Mouse (Mus musculus) heart, embryonic 11.5 days (tissue): ENCODE results near the gene Eefsec. TPM values are rescaled to one million over a fixed set of nuclear protein-coding genes. Genes with fewer than 3 reads are reported as not detected.

Experiments
- ATAC-seq: fragments of 200-750 bp; cut with Nextera tagmentation; replicated peaks from 2 replicates; pipeline ENCODE4 v1.8.0; 2017; ENCODE audit warnings: moderate library complexity; ENCODE audit not compliant: insufficient number of reproducible peaks, low FRiP score, low TSS enrichment
- H3K27ac ChIP-seq: fragments of 300-500 bp; sonication (generic); 2 replicates; pipeline ENCODE4 v1.5.1; 2014; ENCODE audit warnings: mild to moderate bottlenecking, low read depth, low read length
- H3K27me3 ChIP-seq: fragments of 300-500 bp; sonication (generic); 2 replicates; pipeline ENCODE4 v1.6.1; 2014; ENCODE audit warnings: mild to moderate bottlenecking, low read length, mixed read lengths; ENCODE audit not compliant: control insufficient read depth, insufficient read depth
- H3K36me3 ChIP-seq: fragments of 300-500 bp; sonication (generic); 2 replicates; pipeline ENCODE4 v1.6.1; 2014; ENCODE audit warnings: mild to moderate bottlenecking, low read length, moderate library complexity, mixed read lengths; ENCODE audit not compliant: control insufficient read depth, insufficient read depth
- H3K4me1 ChIP-seq: fragments of 300-500 bp; sonication (generic); 2 replicates; pipeline ENCODE4 v1.6.1; 2014; ENCODE audit warnings: low read length; ENCODE audit not compliant: control insufficient read depth, insufficient read depth
- H3K4me2 ChIP-seq: fragments of 300-500 bp; sonication (generic); 2 replicates; pipeline ENCODE4 v1.6.1; 2014; ENCODE audit warnings: mild to moderate bottlenecking, moderate library complexity
- H3K4me3 ChIP-seq: fragments of 300-500 bp; sonication (generic); 2 replicates; pipeline ENCODE4 v1.5.1; 2014; ENCODE audit warnings: low read depth, low read length
- H3K9ac ChIP-seq: fragments of 300-500 bp; sonication (generic); 2 replicates; pipeline ENCODE4 v1.6.1; 2014; ENCODE audit warnings: mild to moderate bottlenecking, low read depth, low read length, moderate library complexity
- H3K9me3 ChIP-seq: fragments of 300-500 bp; sonication (generic); replicated peaks from 2 replicates; pipeline ENCODE4 v1.6.1; 2016; ENCODE audit warnings: low read length; ENCODE audit not compliant: control insufficient read depth
- WGBS: fragments of 180-500 bp; shearing (Covaris S2); extraction: QIAGEN DNeasy Blood & Tissue Kit; methylation state at CpG from one replicate; pipeline ENCODE4 v1.1.7; 2014; ENCODE audit not compliant: insufficient replicate concordance; 5-methylcytosine and 5-hydroxymethylcytosine counted together
- polyA plus RNA-seq: library from polyadenylated mRNA; unstranded; fragments of >200 nt; fragmentation: Nextera tagmentation; extraction: Ambion mirVana; gene quantifications from 2 replicates; pipeline ENCODE4 v1.2.1, GENCODE M21; 2014

The Eefsec gene
- polyA plus RNA-seq, 1 experiment from 2014 or later, result 29.1 TPM

- Histone ChIP-seq H3K27me3 (no peaks in the 10 kb centered on the region), H3K9ac (no peak overlapping the region), H3K9me3 (no peaks in the 10 kb centered on the region), H3K4me3 (no peak overlapping the region), H3K27ac (no peak overlapping the region), H3K36me3 (0 out of 2 replicates have a peak, but pooled peaks cover 2% of the 10 kb centered on the region), H3K4me2 (no peak overlapping the region), H3K4me1 (peaks cover 5% of the 10 kb centered on the region; the same call in 1 of the 2 replicates)
- ATAC-seq, result no peak
- 74% methylated on average over 8 of the region's 8 CpGs for WGBS
Measured at GRCm38 (mm10) chr6:88369851-88370635, 76.3 kb downstream of the Eefsec start.

GRCm38 (mm10) chr6:88363475-88364012 is 82.8 kb downstream of the Eefsec start:
- ATAC-seq, result no peak
- 48% methylated on average over 1 of the region's 1 CpGs for WGBS

GRCm38 (mm10) chr6:88361096-88361495 is 85.2 kb downstream of the Eefsec start:
- Histone ChIP-seq H3K9me3 (no peaks in the 10 kb centered on the region), H3K27me3 (no peaks in the 10 kb centered on the region), H3K4me3 (no peak overlapping the region), H3K4me1 (peaks cover 1% of the 10 kb centered on the region), H3K36me3 (no peaks in the 10 kb centered on the region), H3K27ac (no peak overlapping the region), H3K9ac (no peak overlapping the region), H3K4me2 (no peak overlapping the region)
- no peak for ATAC-seq
- 79% methylated on average over 1 of the region's 1 CpGs for WGBS

More at GRCm38 (mm10) chr6:88363475-88364012, 82.8 kb downstream of the Eefsec start:
- no peak overlapping the region for H3K27ac ChIP-seq
- H3K4me1 ChIP-seq, result no peaks in the 10 kb centered on the region
- no peak overlapping the region for H3K9ac ChIP-seq
- no peaks in the 10 kb centered on the region for H3K27me3 ChIP-seq
- H3K4me2 ChIP-seq, result no peak overlapping the region
- no peaks in the 10 kb centered on the region for H3K36me3 ChIP-seq
- no peak overlapping the region for H3K4me3 ChIP-seq
- no peaks in the 10 kb centered on the region for H3K9me3 ChIP-seq

GRCm38 (mm10) chr6:88358210-88358609 is 88.1 kb downstream of the Eefsec start:
- Histone ChIP-seq H3K27ac (no peak overlapping the region), H3K9me3 (no peaks in the 10 kb centered on the region), H3K4me3 (no peak overlapping the region), H3K27me3 (no peaks in the 10 kb centered on the region), H3K9ac (no peak overlapping the region), H3K4me2 (no peak overlapping the region), H3K36me3 (no peaks in the 10 kb centered on the region), H3K4me1 (peaks cover 7% of the 10 kb centered on the region)
- ATAC-seq, result no peak

GRCm38 (mm10) chr6:88355866-88356265 is 90.5 kb downstream of the Eefsec start:
- 55% methylated on average over 3 of the region's 3 CpGs for WGBS
- H3K4me2 ChIP-seq, result no peak overlapping the region
- H3K27me3 ChIP-seq, result no peaks in the 10 kb centered on the region
- no peak overlapping the region for H3K27ac ChIP-seq
- H3K36me3 ChIP-seq, result no peaks in the 10 kb centered on the region
- H3K4me1 ChIP-seq, result peaks cover 7% of the 10 kb centered on the region
- H3K9ac ChIP-seq, result no peak overlapping the region
- no peaks in the 10 kb centered on the region for H3K9me3 ChIP-seq
- no peak for ATAC-seq
- no peak overlapping the region for H3K4me3 ChIP-seq

- Histone ChIP-seq H3K4me1 (peaks cover 7% of the 10 kb centered on the region), H3K36me3 (0 out of 2 replicates have a peak, but pooled peaks cover 2% of the 10 kb centered on the region), H3K4me2 (no peak overlapping the region), H3K9ac (no peak overlapping the region), H3K27me3 (no peaks in the 10 kb centered on the region), H3K4me3 (no peak overlapping the region), H3K27ac (no peak overlapping the region), H3K9me3 (no peaks in the 10 kb centered on the region)
- no peak for ATAC-seq
- 53% methylated on average over 4 of the region's 4 CpGs for WGBS
Measured at GRCm38 (mm10) chr6:88352541-88352940, 93.8 kb downstream of the Eefsec start.

- peaks cover 8% of the 10 kb centered on the region for H3K4me1 ChIP-seq
- H3K27ac ChIP-seq, result no peak overlapping the region
- H3K4me3 ChIP-seq, result no peak overlapping the region
- H3K9ac ChIP-seq, result no peak overlapping the region
- ATAC-seq, result no peak
- 96% methylated on average over 1 of the region's 1 CpGs for WGBS
- 0 out of 2 replicates have a peak, but pooled peaks cover 2% of the 10 kb centered on the region for H3K36me3 ChIP-seq
- no peak overlapping the region for H3K4me2 ChIP-seq
- H3K9me3 ChIP-seq, result no peaks in the 10 kb centered on the region
- no peaks in the 10 kb centered on the region for H3K27me3 ChIP-seq
Measured at GRCm38 (mm10) chr6:88346776-88347175, 99.6 kb downstream of the Eefsec start.

- ATAC-seq, result no peak
- H3K9me3 ChIP-seq, result no peaks in the 10 kb centered on the region
- WGBS, result 80% methylated on average over 2 of the region's 2 CpGs
- H3K9ac ChIP-seq, result no peak overlapping the region
- H3K4me1 ChIP-seq, result peaks cover 8% of the 10 kb centered on the region
- H3K4me2 ChIP-seq, result no peak overlapping the region
- no peaks in the 10 kb centered on the region for H3K27me3 ChIP-seq
- no peak overlapping the region for H3K27ac ChIP-seq
- H3K36me3 ChIP-seq, result 0 out of 2 replicates have a peak, but pooled peaks cover 2% of the 10 kb centered on the region
- no peak overlapping the region for H3K4me3 ChIP-seq
Measured at GRCm38 (mm10) chr6:88345311-88345710, 101.0 kb downstream of the Eefsec start.
